Mouse (Mus musculus): ENCODE results near the gene Fryl. TPM values are rescaled to one million over a fixed set of nuclear protein-coding genes. Genes with fewer than 3 reads are reported as not detected.

The Fryl gene
- polyA plus RNA-seq, 1 experiment, result 157 TPM

DNA sequence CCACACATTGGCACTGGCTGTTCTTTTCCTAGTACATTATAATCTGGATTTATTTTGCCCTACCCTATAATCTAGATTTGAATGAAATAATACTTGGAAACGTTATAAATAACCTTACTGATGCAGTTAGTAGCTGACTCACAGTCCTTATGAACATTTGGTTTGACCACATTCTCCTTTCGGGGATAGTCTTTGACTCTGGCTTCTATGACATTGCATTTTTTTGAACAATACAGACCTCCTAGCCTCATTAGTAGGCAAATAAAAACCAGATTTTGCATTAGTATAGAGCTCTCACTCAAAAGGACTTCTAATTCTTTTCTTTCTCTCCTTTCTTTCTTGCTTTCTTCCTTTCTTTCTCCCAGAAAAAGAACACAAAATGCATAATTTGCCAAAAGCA, 33.5 kb upstream of the Fryl start:
- no peaks in the 10 kb centered on the region; the same call in 1 of the 2 replicates for H3K4me1 ChIP-seq (ENCODE audit: control insufficient read depth, insufficient read depth, low read length)
- TF ChIP-seq CTCF (IDR thresholded peaks at IDR 0.05; ENCODE audit: control insufficient read depth, insufficient read depth, low read length), result no peak
- no peak for TF ChIP-seq POLR2A (IDR thresholded peaks at IDR 0.05; ENCODE audit: borderline replicate concordance, control insufficient read depth, low read depth, low read length)
- WGBS, result 30% methylated on average over 2 of the region's 2 CpGs

DNA sequence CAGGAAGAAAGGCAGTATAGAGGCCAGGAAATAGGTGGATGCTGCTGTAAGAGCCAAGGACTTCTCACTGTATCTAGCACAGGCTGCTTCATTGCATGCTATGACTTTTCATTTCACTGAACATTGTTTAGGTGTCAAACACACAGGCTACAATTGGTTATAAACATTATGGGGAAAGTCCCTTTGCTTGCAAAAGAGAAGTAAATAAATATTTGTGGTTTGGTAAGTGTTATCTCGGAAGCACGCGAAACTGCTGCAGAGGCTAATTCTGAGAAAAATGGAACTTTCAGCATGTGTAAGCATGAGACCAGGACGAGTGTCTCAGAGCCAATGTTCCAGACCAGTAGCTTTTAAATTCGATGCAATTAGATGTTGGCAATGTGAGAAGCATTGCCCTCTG, 30.2 kb upstream of the Fryl start:
- TF ChIP-seq CTCF (IDR thresholded peaks at IDR 0.05; ENCODE audit: control insufficient read depth, insufficient read depth, low read length), result no peak
- no peak for TF ChIP-seq POLR2A (IDR thresholded peaks at IDR 0.05; ENCODE audit: borderline replicate concordance, control insufficient read depth, low read depth, low read length)
- 12% methylated on average over 5 of the region's 5 CpGs for WGBS
- Histone ChIP-seq H3K4me1 (ENCODE audit: control insufficient read depth, insufficient read depth, low read length) (no peaks in the 10 kb centered on the region; the same call in 1 of the 2 replicates), H3K27ac (ENCODE audit: control insufficient read depth, insufficient read depth, low read depth, low read length, poor library complexity) (no peak overlapping the region), H3K4me3 (replicated peaks; ENCODE audit: control insufficient read depth, low read depth, low read length) (no peak overlapping the region)

More for the DNA sequence above, 33.5 kb upstream of the Fryl start:
- Histone ChIP-seq H3K27ac (ENCODE audit: control insufficient read depth, insufficient read depth, low read depth, low read length, poor library complexity) (no peak overlapping the region), H3K4me3 (replicated peaks; ENCODE audit: control insufficient read depth, low read depth, low read length) (no peak overlapping the region)

DNA sequence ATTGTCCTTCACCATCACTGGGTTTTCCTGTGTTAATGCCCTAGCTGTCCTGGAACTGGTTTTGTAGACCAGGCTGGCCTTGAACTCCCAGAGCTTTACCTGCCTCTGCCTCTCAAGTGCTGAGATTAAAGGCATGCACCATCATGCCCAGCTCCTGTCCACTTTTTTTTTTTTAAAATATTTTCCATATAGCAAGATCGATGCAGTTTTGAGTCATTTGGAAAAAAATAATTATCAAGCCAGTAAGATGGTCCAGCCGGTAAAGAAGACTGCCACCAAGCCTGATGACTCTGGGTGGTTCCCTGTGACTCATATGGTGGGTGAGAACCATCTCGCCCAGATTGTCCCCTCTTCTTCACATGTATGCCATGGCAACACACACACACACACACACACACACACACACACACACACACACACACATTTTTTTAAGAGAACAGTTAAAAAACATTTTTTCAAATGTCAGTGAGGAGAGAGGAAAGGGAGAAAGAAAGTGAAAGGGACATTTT, 29.1 kb upstream of the Fryl start:
- WGBS, result 88% methylated on average over 3 of the region's 3 CpGs
- Histone ChIP-seq H3K4me3 (replicated peaks; ENCODE audit: control insufficient read depth, low read depth, low read length) (no peak overlapping the region), H3K27ac (ENCODE audit: control insufficient read depth, insufficient read depth, low read depth, low read length, poor library complexity) (no peak overlapping the region), H3K4me1 (ENCODE audit: control insufficient read depth, insufficient read depth, low read length) (no peaks in the 10 kb centered on the region; the same call in 1 of the 2 replicates)
- TF ChIP-seq CTCF (IDR thresholded peaks at IDR 0.05; ENCODE audit: control insufficient read depth, insufficient read depth, low read length), result no peak
- TF ChIP-seq POLR2A (IDR thresholded peaks at IDR 0.05; ENCODE audit: borderline replicate concordance, control insufficient read depth, low read depth, low read length), result no peak

DNA sequence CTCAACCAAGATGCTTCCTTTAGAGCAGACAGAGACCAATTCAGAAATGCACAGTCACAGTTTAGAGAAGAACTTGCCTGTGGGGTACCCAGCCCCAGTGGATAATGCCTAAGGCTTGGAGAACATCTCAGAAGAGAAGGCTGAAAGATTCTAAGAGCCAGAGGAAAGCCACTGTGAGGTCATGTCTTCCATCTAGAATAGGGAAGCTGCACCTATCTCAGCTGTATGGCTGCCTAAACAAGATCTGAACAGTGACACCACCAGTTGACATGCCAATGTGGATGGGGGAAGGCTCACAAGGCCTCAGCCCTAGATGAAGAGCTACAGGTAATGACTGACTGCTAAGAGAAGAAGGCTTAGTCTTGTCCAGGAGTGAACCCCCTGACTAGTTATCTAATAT, 27.6 kb upstream of the Fryl start:
- no peaks in the 10 kb centered on the region; the same call in 1 of the 2 replicates for H3K4me1 ChIP-seq (ENCODE audit: control insufficient read depth, insufficient read depth, low read length)
- no peak overlapping the region for H3K4me3 ChIP-seq (replicated peaks; ENCODE audit: control insufficient read depth, low read depth, low read length)
- TF ChIP-seq CTCF (IDR thresholded peaks at IDR 0.05; ENCODE audit: control insufficient read depth, insufficient read depth, low read length) (no peak), POLR2A (IDR thresholded peaks at IDR 0.05; ENCODE audit: borderline replicate concordance, control insufficient read depth, low read depth, low read length) (no peak)
- no peak overlapping the region for H3K27ac ChIP-seq (ENCODE audit: control insufficient read depth, insufficient read depth, low read depth, low read length, poor library complexity)

DNA sequence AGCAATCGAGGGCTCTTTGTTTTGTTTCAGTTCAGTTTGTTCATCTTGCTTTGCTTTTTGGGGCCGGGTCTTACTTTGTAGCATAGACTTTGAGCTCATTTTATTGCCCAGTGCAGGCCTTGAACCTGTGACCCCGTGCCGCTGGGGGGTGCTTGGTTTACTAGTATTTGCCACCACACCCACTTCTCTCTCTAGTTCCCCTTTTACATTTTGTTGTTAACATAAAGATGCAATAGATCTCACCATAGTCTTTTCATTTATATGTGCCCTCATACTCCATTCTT, 24.1 kb upstream of the Fryl start:
- H3K4me3 ChIP-seq (replicated peaks; ENCODE audit: control insufficient read depth, low read depth, low read length), result no peak overlapping the region
- TF ChIP-seq POLR2A (IDR thresholded peaks at IDR 0.05; ENCODE audit: borderline replicate concordance, control insufficient read depth, low read depth, low read length), result no peak
- no peak for TF ChIP-seq CTCF (IDR thresholded peaks at IDR 0.05; ENCODE audit: control insufficient read depth, insufficient read depth, low read length)

DNA sequence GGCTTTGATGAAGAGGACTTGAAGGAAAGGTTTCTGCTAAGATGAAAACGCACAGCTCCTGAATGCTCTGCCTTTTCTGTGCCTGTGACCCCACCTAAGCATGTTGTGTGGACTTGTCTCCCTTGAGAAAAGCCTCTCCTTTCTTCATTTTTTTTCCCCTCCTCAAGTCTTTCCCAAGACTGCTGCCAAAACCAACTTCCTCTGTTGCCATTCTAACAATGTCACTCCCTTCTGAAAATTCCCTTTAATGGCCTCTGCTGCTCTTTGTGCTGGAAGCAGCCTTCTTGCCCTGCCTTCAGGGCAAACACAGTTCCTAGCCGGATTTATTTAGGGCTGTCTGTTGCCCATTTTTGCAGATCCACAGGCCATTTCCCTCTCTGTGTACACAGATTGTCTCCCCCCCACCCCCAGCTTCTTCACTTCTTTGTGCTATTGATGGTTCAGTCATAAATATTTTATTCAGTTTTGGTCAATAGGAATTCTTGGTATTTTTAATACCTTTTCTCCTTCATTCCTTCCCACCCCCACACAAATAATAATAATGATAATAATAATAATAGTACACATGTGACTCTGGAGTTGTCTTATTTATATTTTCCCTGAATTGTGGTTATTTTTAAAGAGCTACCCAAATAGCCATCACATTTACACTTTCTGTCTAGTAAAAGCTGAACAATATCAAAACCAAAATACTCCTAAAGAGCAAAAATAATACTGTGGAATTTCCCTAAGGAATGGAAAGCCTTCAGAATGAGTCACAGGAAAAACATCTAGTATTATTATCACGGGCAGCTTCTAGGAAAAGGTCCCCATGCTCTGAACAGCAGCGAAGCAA, 23.5 kb upstream of the Fryl start:
- Histone ChIP-seq H3K4me1 (ENCODE audit: control insufficient read depth, insufficient read depth, low read length) (no peaks in the 10 kb centered on the region; the same call in 1 of the 2 replicates), H3K27ac (ENCODE audit: control insufficient read depth, insufficient read depth, low read depth, low read length, poor library complexity) (no peak overlapping the region), H3K4me3 (replicated peaks; ENCODE audit: control insufficient read depth, low read depth, low read length) (no peak overlapping the region)
- no peak for TF ChIP-seq POLR2A (IDR thresholded peaks at IDR 0.05; ENCODE audit: borderline replicate concordance, control insufficient read depth, low read depth, low read length)
- TF ChIP-seq CTCF (IDR thresholded peaks at IDR 0.05; ENCODE audit: control insufficient read depth, insufficient read depth, low read length), result no peak
- WGBS, result 79% methylated on average over 4 of the region's 4 CpGs

More for the DNA sequence above, 24.1 kb upstream of the Fryl start:
- H3K4me1 ChIP-seq (ENCODE audit: control insufficient read depth, insufficient read depth, low read length), result no peaks in the 10 kb centered on the region; the same call in 1 of the 2 replicates
- WGBS, result 76% methylated on average over 4 of the region's 4 CpGs
- H3K27ac ChIP-seq (ENCODE audit: control insufficient read depth, insufficient read depth, low read depth, low read length, poor library complexity), result no peak overlapping the region

DNA sequence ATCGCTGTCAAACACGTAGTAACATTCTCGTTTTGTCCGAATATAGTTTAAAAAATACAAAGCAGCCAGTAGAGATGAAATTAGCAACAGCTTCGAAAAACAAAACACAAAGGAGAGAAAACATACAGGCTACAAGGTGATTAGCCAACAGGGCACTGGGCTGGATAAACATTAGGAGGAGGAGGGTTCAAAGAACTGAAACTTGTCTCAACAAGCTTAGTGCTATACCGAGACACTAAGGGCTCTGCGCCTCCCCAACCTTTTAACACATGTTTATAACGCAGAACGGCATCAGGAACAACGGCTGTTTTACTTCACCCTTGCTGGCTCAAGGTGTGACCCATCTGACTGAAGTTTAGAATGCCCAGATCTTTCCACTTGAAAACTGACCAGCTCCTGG, 22.8 kb upstream of the Fryl start:
- Histone ChIP-seq H3K4me3 (replicated peaks; ENCODE audit: control insufficient read depth, low read depth, low read length) (no peak overlapping the region), H3K27ac (ENCODE audit: control insufficient read depth, insufficient read depth, low read depth, low read length, poor library complexity) (no peak overlapping the region), H3K4me1 (ENCODE audit: control insufficient read depth, insufficient read depth, low read length) (no peaks in the 10 kb centered on the region; the same call in 1 of the 2 replicates)
- no peak for TF ChIP-seq POLR2A (IDR thresholded peaks at IDR 0.05; ENCODE audit: borderline replicate concordance, control insufficient read depth, low read depth, low read length)
- no peak for TF ChIP-seq CTCF (IDR thresholded peaks at IDR 0.05; ENCODE audit: control insufficient read depth, insufficient read depth, low read length)
- 89% methylated on average over 10 of the region's 10 CpGs for WGBS

DNA sequence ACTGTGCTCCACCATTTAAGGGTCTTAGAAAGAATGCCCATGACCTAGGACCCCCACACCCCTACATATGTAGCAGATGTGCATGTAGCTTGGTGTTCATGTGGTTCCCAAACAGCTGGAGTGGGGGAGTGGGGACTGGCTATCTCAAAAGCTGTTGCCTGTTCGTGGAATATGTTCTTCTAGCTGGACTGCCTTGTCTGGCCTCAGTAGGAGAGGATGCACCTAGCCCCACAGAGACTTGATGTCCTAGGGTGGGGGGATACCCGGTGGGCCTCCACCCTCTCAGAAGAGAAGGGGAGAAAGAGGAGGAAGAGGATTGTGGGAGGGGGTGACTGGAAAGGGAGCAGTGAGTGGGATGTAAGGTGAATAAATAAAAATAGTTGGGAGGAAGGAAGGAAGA, 18.5 kb upstream of the Fryl start:
- 80% methylated on average over 2 of the region's 2 CpGs for WGBS
- no peak overlapping the region for H3K27ac ChIP-seq (ENCODE audit: control insufficient read depth, insufficient read depth, low read depth, low read length, poor library complexity)
- TF ChIP-seq POLR2A (IDR thresholded peaks at IDR 0.05; ENCODE audit: borderline replicate concordance, control insufficient read depth, low read depth, low read length) (no peak), CTCF (IDR thresholded peaks at IDR 0.05; ENCODE audit: control insufficient read depth, insufficient read depth, low read length) (no peak)

More for the DNA sequence above, 18.5 kb upstream of the Fryl start:
- Histone ChIP-seq H3K4me3 (replicated peaks; ENCODE audit: control insufficient read depth, low read depth, low read length) (no peak overlapping the region), H3K4me1 (ENCODE audit: control insufficient read depth, insufficient read depth, low read length) (no peaks in the 10 kb centered on the region; the same call in 1 of the 2 replicates)

Measured in bone marrow, adult 2 months (tissue).